Mouse (Mus musculus) adrenal gland, adult 10 weeks (tissue): ENCODE results near the gene Ttn. TPM values are rescaled to one million over a fixed set of nuclear protein-coding genes. Genes with fewer than 3 reads are reported as not detected.

Experiments used
- polyA plus RNA-seq: library from polyadenylated mRNA; stranded (reverse); fragments of 350-450 nt; fragmentation: Illumina TruSeq; extraction: RNeasy Lipid Tissue Mini Kit (QIAGEN cat#74804); gene quantifications from one replicate; pipeline ENCODE4 v1.2.3, GENCODE M21; 2014; ENCODE audit warnings: low read depth, low replicate concordance

The Ttn gene
- polyA plus RNA-seq, result 2.3 TPM

GRCm38 (mm10) chr2:76982391-76983145 lies at the start of gene Ttn:
Gene Ttn, minus strand, starts transcription at chr2:76982547.

DNA sequence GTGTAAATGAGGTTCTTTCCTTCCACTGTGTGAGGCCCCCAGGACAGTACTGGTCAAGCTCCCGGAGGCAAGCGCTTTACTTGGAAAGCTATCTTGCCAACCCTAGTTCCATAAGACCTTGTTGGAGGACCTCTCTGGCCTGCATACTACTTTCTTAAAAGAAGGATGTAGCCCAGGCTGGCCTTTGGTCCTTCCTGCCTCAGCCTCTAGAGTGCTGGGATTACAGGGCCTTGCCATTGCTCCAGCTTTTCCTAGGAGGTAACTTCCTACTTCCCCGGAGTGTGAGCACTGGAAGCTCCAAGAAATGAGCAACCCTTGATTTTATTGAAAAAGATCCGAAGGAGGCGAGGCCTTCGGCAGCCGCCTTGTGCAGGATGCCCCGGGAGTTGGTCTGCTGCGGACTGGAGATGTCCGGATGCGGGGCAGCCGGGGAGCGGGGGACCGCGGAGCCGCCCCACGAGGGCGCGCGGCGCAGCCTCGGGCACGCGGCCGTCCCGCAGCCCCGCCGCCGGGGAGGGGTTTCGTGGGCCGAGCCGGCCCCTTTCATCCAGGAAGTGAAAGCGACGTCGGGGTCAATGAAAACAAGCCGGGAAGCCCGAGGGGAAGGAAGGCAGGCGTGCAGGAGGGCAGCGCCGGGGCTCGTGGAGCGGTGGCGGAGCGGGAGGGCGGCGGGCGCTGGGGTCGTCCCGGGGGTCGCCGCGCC lies 307.5 kb downstream of the Ttn start, which contains the start of gene Plekha3:
Gene Plekha3 (plus strand): TSS at position 557 of the 703 bp plus-strand sequence.

DNA sequence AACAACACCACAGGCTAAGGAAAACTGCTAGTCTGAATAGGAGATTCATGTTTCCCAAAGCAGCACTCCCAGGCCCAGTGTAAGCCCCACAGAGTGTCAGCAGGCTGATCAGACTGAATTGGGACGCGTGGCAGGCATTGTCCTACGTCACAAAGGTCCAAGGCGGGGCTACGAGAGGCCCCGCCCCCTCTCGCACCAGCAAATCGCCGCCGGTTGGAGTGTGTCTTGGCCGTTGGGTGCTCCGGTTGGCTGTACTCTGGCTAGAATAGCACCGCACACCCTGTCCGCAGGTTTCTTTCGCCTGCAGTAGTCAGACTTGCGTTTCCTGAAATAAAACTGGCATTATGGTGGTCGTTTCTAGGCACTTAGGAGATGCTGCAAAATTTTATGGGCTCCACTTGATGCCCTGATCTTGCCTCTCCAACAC lies 309.4 kb downstream of the Ttn start, which contains the start of gene Fkbp7:
Gene Fkbp7 (minus strand): TSS at position 151 of the 427 bp plus-strand sequence.

Other genes starting within 250 kb of the Ttn start
- gene Ccdc141, start 188.1 kb upstream of the Ttn start, polyA plus RNA-seq, result 6.5 TPM